Mouse (Mus musculus) testis, adult 2 months (tissue): ENCODE measurements at regions not wholly inside any gene's neighbourhood (a gene's known extent, or its start where the extent isn't known, plus 50 kb on each side); places are given as distances from the start of the nearest gene placed in this dataset.
"Not testable (repeated sequence)": the region's sequence is repeated elsewhere in the genome, so short reads cannot be mapped to it uniquely, and the experiment has no call there.

Experiments
- H3K27ac ChIP-seq: fragments of 200-500 bp; 2 replicates; pipeline ENCODE4 v1.5.1; 2012; ENCODE audit warnings: low read depth, low read length; ENCODE audit not compliant: control insufficient read depth, insufficient read depth
- H3K27me3 ChIP-seq: fragments of 200-500 bp; 2 replicates; pipeline ENCODE4 v1.6.1; 2012; ENCODE audit warnings: mild to moderate bottlenecking, low read length, moderate library complexity; ENCODE audit not compliant: control insufficient read depth, insufficient read depth
- H3K36me3 ChIP-seq: fragments of 200-500 bp; 2 replicates; pipeline ENCODE4 v1.6.1; 2012; ENCODE audit warnings: mild to moderate bottlenecking, low read length; ENCODE audit not compliant: control insufficient read depth, insufficient read depth
- H3K4me1 ChIP-seq: fragments of 200-500 bp; 2 replicates; pipeline ENCODE4 v1.6.1; 2012; ENCODE audit warnings: low read length; ENCODE audit not compliant: control insufficient read depth, insufficient read depth
- H3K4me3 ChIP-seq: fragments of 200-500 bp; 2 replicates; pipeline ENCODE4 v1.5.1; 2012; ENCODE audit warnings: low read depth, mild to moderate bottlenecking, low read length, moderate library complexity, mixed read lengths; ENCODE audit not compliant: control insufficient read depth
- CTCF ChIP-seq: fragments of 200-500 bp; IDR thresholded peaks from 2 replicates; pipeline ENCODE4 v1.5.1; 2012; ENCODE audit warnings: low read depth, mild to moderate bottlenecking, inconsistent platforms, low read length, moderate library complexity; ENCODE audit not compliant: control insufficient read depth, insufficient read depth, insufficient replicate concordance
- POLR2A ChIP-seq: fragments of 200-500 bp; IDR thresholded peaks from 2 replicates; pipeline ENCODE4 v1.6.1; 2012; ENCODE audit warnings: low read depth, mild to moderate bottlenecking, inconsistent platforms, low read length, moderate library complexity; ENCODE audit not compliant: control insufficient read depth

DNA sequence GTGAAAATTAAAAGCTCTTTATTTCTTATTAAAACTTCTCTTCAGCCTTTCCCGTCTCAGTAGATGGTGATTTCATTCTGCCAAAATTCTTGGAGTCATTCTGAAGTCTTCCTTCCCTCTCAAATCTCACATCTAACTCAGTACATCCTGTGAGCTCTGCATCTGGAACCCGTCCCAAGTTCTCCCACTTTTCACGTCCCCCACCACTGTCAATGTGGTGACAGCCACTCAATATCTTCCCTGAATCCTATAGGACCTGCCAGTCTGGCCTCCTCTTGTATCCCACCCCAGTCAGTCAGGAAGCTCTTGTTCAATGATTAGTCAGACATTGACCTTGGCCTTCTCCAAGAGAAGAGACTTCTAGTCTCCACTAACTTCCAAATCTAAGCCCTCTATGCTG is 110.1 kb downstream of the Kcnk1 start:
- no peaks in the 10 kb centered on the region for H3K36me3 ChIP-seq
- H3K4me1 ChIP-seq, result no peaks in the 10 kb centered on the region
- no peak for TF ChIP-seq POLR2A
- no peak for TF ChIP-seq CTCF
- H3K27ac ChIP-seq, result no peak overlapping the region
- no peaks in the 10 kb centered on the region for H3K27me3 ChIP-seq
- H3K4me3 ChIP-seq, result no peak overlapping the region

- TF ChIP-seq POLR2A (no peak), CTCF (no peak)
- no peaks in the 10 kb centered on the region for H3K4me1 ChIP-seq
Observed at GRCm38 (mm10) chr8:126126041-126126440, 131.1 kb downstream of the Kcnk1 start.

GRCm38 (mm10) chr8:126132076-126132475 is 137.1 kb downstream of the Kcnk1 start:
- Histone ChIP-seq H3K4me1 (no peaks in the 10 kb centered on the region), H3K27me3 (no peaks in the 10 kb centered on the region), H3K4me3 (no peak overlapping the region), H3K27ac (no peak overlapping the region), H3K36me3 (no peaks in the 10 kb centered on the region)
- TF ChIP-seq POLR2A (no peak), CTCF (no peak)

More at GRCm38 (mm10) chr8:126126041-126126440, 131.1 kb downstream of the Kcnk1 start:
- no peaks in the 10 kb centered on the region for H3K27me3 ChIP-seq
- no peak overlapping the region for H3K27ac ChIP-seq
- no peak overlapping the region for H3K4me3 ChIP-seq
- H3K36me3 ChIP-seq, result no peaks in the 10 kb centered on the region

- H3K27ac ChIP-seq, H3K4me3 ChIP-seq, H3K36me3 ChIP-seq, H3K27me3 ChIP-seq, H3K4me1 ChIP-seq: not testable (repeated sequence)
Observed at GRCm38 (mm10) chr8:126132918-126133317, 137.9 kb downstream of the Kcnk1 start.

- H3K4me3 ChIP-seq, result no peak overlapping the region
- H3K27ac ChIP-seq, result no peak overlapping the region
- peaks cover 12% of the 10 kb centered on the region for H3K4me1 ChIP-seq
- H3K27me3 ChIP-seq, result no peaks in the 10 kb centered on the region; the same call in 1 of the 2 replicates
- TF ChIP-seq POLR2A, result no peak
- no peak for TF ChIP-seq CTCF
- no peaks in the 10 kb centered on the region for H3K36me3 ChIP-seq
Observed at GRCm38 (mm10) chr8:126135100-126135499, 140.1 kb downstream of the Kcnk1 start.

DNA sequence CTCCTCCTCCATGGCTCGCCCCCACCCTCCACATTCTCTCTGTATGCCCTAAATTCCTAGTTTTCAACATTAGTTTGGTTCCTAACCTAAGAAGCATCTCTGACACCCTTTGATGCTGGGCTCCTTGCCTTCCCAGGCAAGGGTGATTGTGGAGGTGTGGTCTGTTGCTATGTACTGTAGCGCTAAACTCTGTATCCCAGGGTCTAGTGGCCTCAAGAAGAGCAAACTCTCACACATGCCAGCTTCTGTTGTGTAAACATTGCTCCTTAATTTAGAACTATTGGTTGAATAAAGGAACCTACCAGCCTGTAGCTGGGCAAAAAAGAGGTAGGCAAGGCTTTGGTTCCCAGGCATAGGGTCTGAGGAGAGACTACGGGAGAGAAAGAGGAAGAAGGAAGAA is 140.6 kb downstream of the Kcnk1 start:
- Histone ChIP-seq H3K27ac (no peak overlapping the region), H3K4me1 (peaks cover 12% of the 10 kb centered on the region), H3K36me3 (no peaks in the 10 kb centered on the region), H3K27me3 (no peaks in the 10 kb centered on the region; the same call in 1 of the 2 replicates), H3K4me3 (no peak overlapping the region)
- TF ChIP-seq POLR2A (no peak), CTCF (no peak)

DNA sequence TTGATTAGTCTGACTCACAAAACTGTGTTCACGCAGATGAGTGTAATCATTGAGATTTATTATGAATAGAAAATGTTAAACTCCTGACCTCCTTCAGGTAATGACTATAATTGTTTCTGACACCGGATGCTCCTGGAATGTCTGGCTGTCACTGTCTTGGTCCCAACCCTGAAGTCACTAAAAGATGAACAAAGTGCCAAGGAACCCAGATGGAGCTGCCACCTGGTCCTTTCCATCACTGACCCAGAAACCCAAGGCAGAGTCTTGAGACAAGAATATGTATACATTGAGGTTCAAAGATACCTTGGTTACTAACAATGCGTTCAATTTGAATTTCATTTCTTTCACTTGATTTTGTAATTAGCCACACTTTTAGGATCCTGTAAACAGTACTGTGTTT is 142.0 kb downstream of the Kcnk1 start:
- H3K4me3 ChIP-seq, result no peak overlapping the region
- TF ChIP-seq POLR2A, result no peak
- TF ChIP-seq CTCF, result no peak
- no peak overlapping the region for H3K27ac ChIP-seq
- H3K36me3 ChIP-seq, result no peaks in the 10 kb centered on the region
- peaks cover 12% of the 10 kb centered on the region for H3K4me1 ChIP-seq
- H3K27me3 ChIP-seq, result no peaks in the 10 kb centered on the region; the same call in 1 of the 2 replicates

DNA sequence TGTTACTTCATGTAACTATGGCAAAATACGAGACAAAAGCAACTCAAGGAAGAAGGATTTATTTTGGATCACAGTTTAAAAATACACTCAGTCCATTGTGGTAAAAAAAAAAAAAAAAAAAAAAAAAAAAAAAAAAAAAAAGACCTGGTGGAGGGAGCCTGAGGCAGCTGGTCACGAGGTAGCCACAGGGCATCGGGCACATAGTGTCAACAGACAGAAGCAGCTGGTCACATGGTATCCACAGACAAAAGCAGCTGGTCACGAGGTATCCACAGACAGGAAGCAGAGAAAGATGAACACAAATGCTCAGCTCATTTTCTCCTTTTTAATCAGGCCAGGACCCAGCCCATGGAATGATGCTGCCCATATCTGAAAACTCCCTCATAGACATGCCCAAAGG is 142.5 kb downstream of the Kcnk1 start:
- no peaks in the 10 kb centered on the region; the same call in 1 of the 2 replicates for H3K27me3 ChIP-seq

More for the DNA sequence above, 142.5 kb downstream of the Kcnk1 start:
- TF ChIP-seq CTCF (no peak), POLR2A (no peak)
- H3K36me3 ChIP-seq, result no peaks in the 10 kb centered on the region
- H3K4me3 ChIP-seq, result no peak overlapping the region
- peaks cover 12% of the 10 kb centered on the region for H3K4me1 ChIP-seq
- H3K27ac ChIP-seq, result no peak overlapping the region
